Mouse (Mus musculus): ENCODE results near the gene Tmem50a. TPM values are rescaled to one million over a fixed set of nuclear protein-coding genes. Genes with fewer than 3 reads are reported as not detected.

Tmem50a gene
- polyA plus RNA-seq, 1 experiment = 84.6 TPM

GRCm38 (mm10) chr4:134920631-134921030 is 5.8 kb upstream of the Tmem50a start:
- Histone ChIP-seq H3K36me3 (ENCODE audit: control insufficient read depth, insufficient read depth, low read length, poor library complexity, severe bottlenecking) (peaks cover 16% of the 10 kb centered on the region), H3K27me3 (ENCODE audit: control insufficient read depth, insufficient read depth, low read length, poor library complexity, severe bottlenecking) (no peaks in the 10 kb centered on the region), H3K9me3 (replicated peaks; ENCODE audit: control insufficient read depth, insufficient read depth, low read length, poor library complexity, severe bottlenecking) (no peaks in the 10 kb centered on the region), H3K4me1 (ENCODE audit: control insufficient read depth, insufficient read depth, low read length) (no peaks in the 10 kb centered on the region), H3K27ac (ENCODE audit: insufficient read depth, low read length) (no peak overlapping the region), H3K4me3 (ENCODE audit: low read depth, low read length) (no peak overlapping the region), H3K9ac (ENCODE audit: low read depth, poor library complexity, severe bottlenecking) (no peak overlapping the region)
- no peak for TF ChIP-seq POLR2A (IDR thresholded peaks at IDR 0.05; ENCODE audit: insufficient read depth, low read length)

GRCm38 (mm10) chr4:134919733-134920540 is 5.1 kb upstream of the Tmem50a start:
- H3K27me3 ChIP-seq (ENCODE audit: control insufficient read depth, insufficient read depth, low read length, poor library complexity, severe bottlenecking) = no peaks in the 10 kb centered on the region
- peaks cover 9% of the 10 kb centered on the region for H3K36me3 ChIP-seq (ENCODE audit: control insufficient read depth, insufficient read depth, low read length, poor library complexity, severe bottlenecking)
- no peaks in the 10 kb centered on the region for H3K9me3 ChIP-seq (replicated peaks; ENCODE audit: control insufficient read depth, insufficient read depth, low read length, poor library complexity, severe bottlenecking)
- H3K4me3 ChIP-seq (ENCODE audit: low read depth, low read length) = no peak overlapping the region
- no peak overlapping the region for H3K27ac ChIP-seq (ENCODE audit: insufficient read depth, low read length)
- no peak overlapping the region for H3K9ac ChIP-seq (ENCODE audit: low read depth, poor library complexity, severe bottlenecking)
- no peaks in the 10 kb centered on the region for H3K4me1 ChIP-seq (ENCODE audit: control insufficient read depth, insufficient read depth, low read length)
- no peak for TF ChIP-seq POLR2A (IDR thresholded peaks at IDR 0.05; ENCODE audit: insufficient read depth, low read length)
- no peak for TF ChIP-seq EP300 (IDR thresholded peaks at IDR 0.05; ENCODE audit: insufficient read depth, low read depth, low read length)
- no peak for TF ChIP-seq CTCF (IDR thresholded peaks at IDR 0.05; ENCODE audit: low read depth, low read length)

- Histone ChIP-seq H3K4me3 (ENCODE audit: low read depth, low read length) (no peak overlapping the region), H3K36me3 (ENCODE audit: control insufficient read depth, insufficient read depth, low read length, poor library complexity, severe bottlenecking) (no peaks in the 10 kb centered on the region), H3K9me3 (replicated peaks; ENCODE audit: control insufficient read depth, insufficient read depth, low read length, poor library complexity, severe bottlenecking) (no peaks in the 10 kb centered on the region), H3K27ac (ENCODE audit: insufficient read depth, low read length) (no peak overlapping the region), H3K27me3 (ENCODE audit: control insufficient read depth, insufficient read depth, low read length, poor library complexity, severe bottlenecking) (no peaks in the 10 kb centered on the region), H3K9ac (ENCODE audit: low read depth, poor library complexity, severe bottlenecking) (no peak overlapping the region), H3K4me1 (ENCODE audit: control insufficient read depth, insufficient read depth, low read length) (no peaks in the 10 kb centered on the region)
- TF ChIP-seq CTCF (IDR thresholded peaks at IDR 0.05; ENCODE audit: low read depth, low read length) (no peak), EP300 (IDR thresholded peaks at IDR 0.05; ENCODE audit: insufficient read depth, low read depth, low read length) (no peak), POLR2A (IDR thresholded peaks at IDR 0.05; ENCODE audit: insufficient read depth, low read length) (no peak)
These were observed 3.6 kb upstream of the Tmem50a start for GRCm38 (mm10) chr4:134918381-134918780.

GRCm38 (mm10) chr4:134917194-134917593 is 2.4 kb upstream of the Tmem50a start:
- Histone ChIP-seq H3K27me3 (ENCODE audit: control insufficient read depth, insufficient read depth, low read length, poor library complexity, severe bottlenecking) (no peaks in the 10 kb centered on the region), H3K4me1 (ENCODE audit: control insufficient read depth, insufficient read depth, low read length) (no peaks in the 10 kb centered on the region), H3K36me3 (ENCODE audit: control insufficient read depth, insufficient read depth, low read length, poor library complexity, severe bottlenecking) (no peaks in the 10 kb centered on the region), H3K27ac (ENCODE audit: insufficient read depth, low read length) (no peak overlapping the region), H3K4me3 (ENCODE audit: low read depth, low read length) (no peak overlapping the region), H3K9ac (ENCODE audit: low read depth, poor library complexity, severe bottlenecking) (no peak overlapping the region), H3K9me3 (replicated peaks; ENCODE audit: control insufficient read depth, insufficient read depth, low read length, poor library complexity, severe bottlenecking) (no peaks in the 10 kb centered on the region)
- TF ChIP-seq POLR2A (IDR thresholded peaks at IDR 0.05; ENCODE audit: insufficient read depth, low read length) (no peak), CTCF (IDR thresholded peaks at IDR 0.05; ENCODE audit: low read depth, low read length) (no peak), EP300 (IDR thresholded peaks at IDR 0.05; ENCODE audit: insufficient read depth, low read depth, low read length) (no peak)

GRCm38 (mm10) chr4:134915223-134916050 is 613 bp upstream of the Tmem50a start:
- H3K4me1 ChIP-seq (ENCODE audit: control insufficient read depth, insufficient read depth, low read length) = no peaks in the 10 kb centered on the region
- no peaks in the 10 kb centered on the region for H3K27me3 ChIP-seq (ENCODE audit: control insufficient read depth, insufficient read depth, low read length, poor library complexity, severe bottlenecking)
- H3K4me3 ChIP-seq (ENCODE audit: low read depth, low read length) = peak overlapping the region; percentile 15; the same call in 1 of the 2 replicates
- H3K27ac ChIP-seq (ENCODE audit: insufficient read depth, low read length) = no peak overlapping the region
- no peak overlapping the region for H3K9ac ChIP-seq (ENCODE audit: low read depth, poor library complexity, severe bottlenecking)
- H3K9me3 ChIP-seq (replicated peaks; ENCODE audit: control insufficient read depth, insufficient read depth, low read length, poor library complexity, severe bottlenecking) = peaks cover 3% of the 10 kb centered on the region; the same call in 1 of the 2 replicates
- TF ChIP-seq CTCF (IDR thresholded peaks at IDR 0.05; ENCODE audit: low read depth, low read length) = no peak
- no peak for TF ChIP-seq POLR2A (IDR thresholded peaks at IDR 0.05; ENCODE audit: insufficient read depth, low read length)
- TF ChIP-seq EP300 (IDR thresholded peaks at IDR 0.05; ENCODE audit: insufficient read depth, low read depth, low read length) = no peak
- H3K36me3 ChIP-seq (ENCODE audit: control insufficient read depth, insufficient read depth, low read length, poor library complexity, severe bottlenecking) = peaks cover 5% of the 10 kb centered on the region; the same call in 1 of the 2 replicates
